Mouse (Mus musculus): ENCODE measurements around the gene Asic4.
A peak's percentile ranks its signal among the peaks of the same experiment; 100 is the strongest.

The Asic4 gene

GRCm38 (mm10) chr1:75503651-75503980, 53.4 kb downstream of the Asic4 start:
- no peak for DNase-seq (ENCODE audit: low spot score)

- no peak for DNase-seq (ENCODE audit: low spot score)
Measured at GRCm38 (mm10) chr1:75504256-75505045, 54.2 kb downstream of the Asic4 start.

- DNase-seq (ENCODE audit: low spot score): peak; percentile 61
Measured at GRCm38 (mm10) chr1:75505159-75505955, 55.1 kb downstream of the Asic4 start.

GRCm38 (mm10) chr1:75505956-75506831, 56.0 kb downstream of the Asic4 start, which contains the start of gene Obsl1:
TSS of gene Obsl1 (minus strand) at chr1:75506452.
- peak; percentile 57 for DNase-seq (ENCODE audit: low spot score)

- no peak for DNase-seq (ENCODE audit: low spot score)
Measured at GRCm38 (mm10) chr1:75507006-75507405, 56.8 kb downstream of the Asic4 start, which contains the start of gene Inha. TSS of gene Inha (plus strand) at chr1:75507077.

DNA sequence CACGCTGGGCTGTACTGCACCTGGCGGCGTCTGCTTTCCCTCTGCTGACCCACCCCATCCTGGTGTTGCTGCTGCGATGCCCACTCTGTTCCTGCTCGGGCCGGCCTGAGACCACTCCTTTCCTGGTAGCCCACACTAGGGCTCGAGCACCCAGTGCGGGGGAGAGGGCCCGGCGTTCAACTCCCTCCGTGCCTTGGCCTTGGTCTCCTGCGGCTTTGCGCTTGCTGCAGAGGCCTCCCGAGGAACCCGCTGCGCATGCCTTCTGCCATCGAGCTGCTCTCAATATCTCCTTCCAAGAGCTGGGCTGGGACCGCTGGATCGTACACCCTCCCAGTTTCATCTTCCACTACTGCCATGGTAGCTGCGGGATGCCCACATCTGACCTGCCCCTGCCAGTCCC, 59.4 kb downstream of the Asic4 start:
- no peak for DNase-seq (ENCODE audit: low spot score)

DNA sequence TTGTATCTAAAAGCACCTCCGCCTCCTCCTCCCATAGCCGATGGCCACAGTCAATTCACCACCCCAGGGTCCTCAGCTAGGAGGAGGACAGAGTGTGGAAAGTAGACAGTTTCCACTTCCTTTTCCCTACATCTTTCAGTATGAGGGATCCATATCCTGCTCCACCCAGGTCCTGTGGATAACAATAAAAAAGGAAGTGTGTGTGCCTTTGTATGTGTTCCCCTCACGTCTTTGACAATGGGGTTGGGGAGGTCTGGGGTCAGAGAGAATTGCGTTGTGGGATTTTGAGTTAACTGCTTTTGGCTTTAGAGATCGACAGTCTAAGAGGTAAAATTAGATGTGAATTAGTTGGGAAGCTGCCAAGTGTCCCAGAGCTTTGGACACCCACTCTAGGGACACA, 59.9 kb downstream of the Asic4 start:
- no peak for DNase-seq (ENCODE audit: low spot score)

- DNase-seq (ENCODE audit: low spot score): no peak
Measured at GRCm38 (mm10) chr1:75511437-75512210, 61.4 kb downstream of the Asic4 start.

DNA sequence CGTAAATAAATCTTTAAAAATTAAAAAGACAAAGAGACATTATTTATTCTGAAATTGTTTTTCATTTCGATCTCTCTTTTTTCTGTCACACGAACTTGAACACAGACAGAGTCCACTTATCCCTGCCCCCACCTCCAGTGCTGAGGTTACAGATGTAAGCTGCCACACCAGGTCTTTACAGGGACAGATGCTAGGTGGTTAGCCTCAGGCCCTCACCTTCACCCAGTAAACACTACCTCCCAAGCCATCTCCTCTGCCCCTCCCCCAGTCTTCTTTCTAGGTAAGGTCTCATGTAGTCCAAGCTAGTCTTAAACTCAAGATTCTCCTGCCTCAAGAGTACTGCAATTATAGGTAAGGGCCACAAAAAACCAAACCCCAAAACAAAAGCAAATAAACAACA, 62.3 kb downstream of the Asic4 start:
- no peak for DNase-seq (ENCODE audit: low spot score)

DNA sequence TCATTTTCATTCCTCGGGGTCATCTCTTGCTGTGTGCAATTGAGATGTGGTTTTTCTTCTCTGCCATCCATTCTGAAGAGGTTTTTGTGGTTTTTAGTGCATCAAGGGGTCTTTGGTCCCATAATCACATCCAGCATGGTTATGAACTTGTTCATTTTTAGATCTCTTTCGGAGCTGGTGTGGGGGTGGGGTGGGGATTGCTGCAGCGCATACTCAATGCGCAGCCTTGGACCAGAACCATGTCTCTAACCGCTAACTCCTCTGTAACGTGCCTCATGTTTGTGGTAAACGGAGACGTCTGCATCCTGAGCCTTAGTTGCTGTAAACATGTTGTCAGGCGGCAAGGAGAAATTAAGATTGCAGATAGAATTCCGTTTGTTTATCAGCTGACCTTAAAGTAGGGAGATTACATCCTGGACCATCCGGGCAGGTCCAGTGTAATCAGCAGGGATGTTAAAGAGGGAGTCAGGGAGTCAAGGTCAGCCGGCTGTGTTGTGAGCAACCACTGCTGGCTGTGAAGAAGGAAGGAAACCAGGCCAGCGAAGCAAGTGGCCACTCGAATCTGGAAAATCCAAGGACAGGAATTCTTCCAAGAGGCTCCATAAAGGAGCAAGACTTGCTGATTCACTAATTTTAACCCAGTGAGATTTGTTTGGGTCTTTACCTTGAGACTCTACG, 66.6 kb downstream of the Asic4 start:
- no peak for DNase-seq (ENCODE audit: low spot score)

- no peak for DNase-seq (ENCODE audit: low spot score)
Measured at GRCm38 (mm10) chr1:75517984-75518383, 67.7 kb downstream of the Asic4 start.

- no peak for DNase-seq (ENCODE audit: low spot score)
Measured at GRCm38 (mm10) chr1:75518427-75518826, 68.2 kb downstream of the Asic4 start.

DNA sequence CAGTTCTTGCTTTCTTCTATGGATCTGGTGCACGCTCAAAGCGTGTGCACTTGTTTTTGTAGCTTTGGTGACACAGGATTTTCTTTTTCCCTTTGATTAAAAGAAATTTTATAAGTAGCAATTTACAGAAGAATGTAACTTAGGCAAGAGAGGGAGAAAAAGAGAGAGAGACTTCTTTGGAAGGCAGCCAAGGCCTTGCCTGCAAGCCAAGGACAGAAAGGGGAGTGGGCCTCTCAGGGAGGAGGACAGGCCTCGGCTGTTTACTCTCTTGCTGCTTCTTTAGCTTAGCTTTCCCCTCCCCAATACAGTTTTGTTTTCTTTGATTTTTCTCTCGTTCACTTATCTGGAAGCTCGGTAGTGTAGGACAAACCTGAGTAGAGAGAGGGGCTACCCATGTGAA, 69.3 kb downstream of the Asic4 start:
- no peak for DNase-seq (ENCODE audit: low spot score)

GRCm38 (mm10) chr1:75521321-75522031, 71.2 kb downstream of the Asic4 start, which contains the start of gene Stk11ip:
TSS of gene Stk11ip (plus strand) at chr1:75521529.
- peak; percentile 88 for DNase-seq (ENCODE audit: low spot score)

All from urinary bladder, postnatal 25 days (tissue).